Mouse (Mus musculus): Measurements from ENCODE around the gene Ablim1. TPM values are rescaled to one million over a fixed set of nuclear protein-coding genes. Genes with fewer than 3 reads are reported as not detected.

Gene Ablim1
- polyA plus RNA-seq, 2 experiments: 3.0 to 4.7 TPM

DNA sequence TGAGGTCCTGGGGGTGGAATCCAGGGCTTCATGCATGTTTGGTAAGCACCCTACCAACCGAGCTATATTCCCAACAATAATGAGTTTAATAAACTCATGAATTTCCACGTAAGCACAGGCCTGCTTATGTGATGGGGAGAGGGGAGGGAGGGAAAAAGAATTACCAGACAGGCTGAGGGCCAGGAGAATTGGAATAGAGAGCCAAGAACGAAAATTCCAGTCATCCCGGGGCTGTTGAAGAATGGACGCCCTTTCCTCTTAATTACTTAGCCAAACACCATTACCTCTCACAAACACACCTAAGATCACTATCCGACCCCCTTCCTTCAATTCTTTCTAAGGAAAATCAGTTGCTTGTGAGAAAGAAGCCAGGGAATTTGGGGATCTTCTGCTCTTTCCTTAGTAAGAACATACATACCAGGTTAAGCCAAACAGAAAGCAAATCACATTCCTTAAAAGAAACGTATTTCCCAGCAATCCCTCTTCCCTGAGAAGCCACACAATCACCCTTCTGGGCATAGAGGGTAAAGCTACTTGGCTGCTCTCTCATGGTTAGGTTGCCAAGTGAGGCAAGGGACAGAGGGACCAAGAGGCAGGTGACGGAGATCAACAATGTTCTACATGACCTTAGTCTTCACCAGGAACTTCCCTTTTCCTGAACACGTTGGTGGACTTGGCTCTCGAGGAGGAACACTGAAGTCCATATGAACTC, 48.2 kb downstream of the Ablim1 start:
- no peak for ATAC-seq (ENCODE audit: insufficient read depth)
- no peak overlapping the region for H3K4me2 ChIP-seq (ENCODE audit: low read depth)
- H3K27me3 ChIP-seq (ENCODE audit: control insufficient read depth, insufficient read depth, low read length): no peaks in the 10 kb centered on the region
- no peak overlapping the region for H3K27ac ChIP-seq
- H3K9me3 ChIP-seq (ENCODE audit: control insufficient read depth, low read length): no peaks in the 10 kb centered on the region
- DNase-seq (ENCODE audit: low read depth in 3 of 3, low spot score in 3 of 3): no peak
- TF ChIP-seq CTCF (IDR thresholded peaks at IDR 0.05; ENCODE audit: low read depth): no peak
- no peak for TF ChIP-seq EP300 (IDR thresholded peaks at IDR 0.05; ENCODE audit: low read depth)
- peaks cover 0 to 9% of the 10 kb centered on the region in 2 experiments; a peak in 2 of 4 replicates for H3K4me1 ChIP-seq (replicated peaks; ENCODE audit: control insufficient read depth in 2 of 2, insufficient read depth in 2 of 2, low read length in 1 of 2)
- H3K4me3 ChIP-seq (ENCODE audit: insufficient read depth in 1 of 2, low read depth in 2 of 2, low read length in 2 of 2): no peak overlapping the region
- 49% methylated on average over 10 of the region's 10 CpGs for WGBS (ENCODE audit: insufficient replicate concordance)
- no peak overlapping the region for H3K9ac ChIP-seq (replicated peaks)
- no peaks in the 10 kb centered on the region for H3K36me3 ChIP-seq (replicated peaks; ENCODE audit: control insufficient read depth, insufficient read depth, low read depth)

DNA sequence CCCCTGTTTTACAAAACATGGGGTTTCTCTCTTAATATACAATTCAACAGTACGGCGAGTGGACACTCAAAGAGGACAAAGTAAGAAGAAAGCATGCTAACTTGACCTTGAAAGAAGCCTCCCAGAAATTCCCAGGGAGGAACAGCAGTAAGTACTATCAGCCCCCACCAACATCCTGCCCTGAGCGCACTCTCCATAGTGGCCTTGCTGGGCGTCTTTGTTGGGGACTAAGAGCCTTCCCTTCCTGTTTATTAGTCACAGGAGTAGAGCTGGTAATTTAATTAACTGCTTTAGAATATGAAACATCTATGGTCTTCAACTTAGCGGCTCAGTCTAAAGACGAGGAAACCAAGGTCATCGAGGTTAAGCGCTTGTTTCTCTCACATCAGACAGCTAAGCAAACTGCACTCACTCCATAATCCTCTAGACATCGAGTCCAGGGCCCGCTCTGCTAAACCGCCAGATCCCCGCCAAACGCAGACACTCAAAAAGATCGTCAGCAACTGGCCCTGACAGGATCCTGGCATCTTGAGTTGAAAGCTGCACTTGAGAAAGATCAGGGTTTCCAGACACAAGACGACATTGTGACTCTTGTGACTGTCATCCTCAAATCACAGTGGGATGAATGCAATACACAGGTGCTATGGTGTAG, 50.3 kb downstream of the Ablim1 start:
- no peak for TF ChIP-seq CTCF (IDR thresholded peaks at IDR 0.05; ENCODE audit: low read depth)
- no peak for TF ChIP-seq EP300 (IDR thresholded peaks at IDR 0.05; ENCODE audit: low read depth)
- Histone ChIP-seq H3K4me3 (ENCODE audit: insufficient read depth in 1 of 2, low read depth in 2 of 2, low read length in 2 of 2) (no peak overlapping the region), H3K9ac (replicated peaks) (no peak overlapping the region), H3K27ac (no peak overlapping the region), H3K27me3 (ENCODE audit: control insufficient read depth, insufficient read depth, low read length) (no peaks in the 10 kb centered on the region), H3K36me3 (replicated peaks; ENCODE audit: control insufficient read depth, insufficient read depth, low read depth) (no peaks in the 10 kb centered on the region), H3K4me2 (ENCODE audit: low read depth) (no peak overlapping the region), H3K4me1 (replicated peaks; ENCODE audit: control insufficient read depth in 2 of 2, insufficient read depth in 2 of 2, low read length in 1 of 2) (peaks cover 0 to 6% of the 10 kb centered on the region in 2 experiments; a peak in 2 of 4 replicates), H3K9me3 (ENCODE audit: control insufficient read depth, low read length) (no peaks in the 10 kb centered on the region)
- ATAC-seq (ENCODE audit: insufficient read depth): no peak
- WGBS (ENCODE audit: insufficient replicate concordance): 54% methylated on average over 15 of the region's 15 CpGs
- no peak for DNase-seq (ENCODE audit: low read depth in 3 of 3, low spot score in 3 of 3)

DNA sequence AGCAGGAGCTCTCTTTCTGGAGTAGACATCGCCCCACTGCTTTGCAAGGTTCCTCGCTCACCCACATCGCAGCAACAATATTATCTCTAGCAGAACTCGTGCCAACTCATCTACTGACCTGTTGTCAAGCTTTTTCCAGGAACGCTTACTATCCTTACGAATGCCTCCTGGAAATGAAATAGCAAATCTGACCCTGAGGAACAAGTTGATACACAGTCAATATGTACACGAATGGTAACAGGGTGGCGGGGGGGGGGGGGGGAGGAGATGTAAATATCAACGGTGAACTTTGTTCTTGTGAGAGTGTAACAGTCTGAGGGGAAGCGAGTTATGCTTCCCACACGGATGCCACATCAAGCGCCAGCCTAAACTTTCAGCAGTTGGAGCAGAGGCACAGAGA, 56.9 kb downstream of the Ablim1 start:
- Histone ChIP-seq H3K27ac (no peak overlapping the region), H3K36me3 (replicated peaks; ENCODE audit: control insufficient read depth, insufficient read depth, low read depth) (no peaks in the 10 kb centered on the region), H3K27me3 (ENCODE audit: control insufficient read depth, insufficient read depth, low read length) (no peaks in the 10 kb centered on the region), H3K4me1 (replicated peaks; ENCODE audit: control insufficient read depth in 2 of 2, insufficient read depth in 2 of 2, low read length in 1 of 2) (peaks cover 0 to 13% of the 10 kb centered on the region in 2 experiments; a peak in 2 of 4 replicates), H3K4me3 (ENCODE audit: insufficient read depth in 1 of 2, low read depth in 2 of 2, low read length in 2 of 2) (no peak overlapping the region), H3K4me2 (ENCODE audit: low read depth) (peak overlapping the region; percentile 14; the same call in 1 of the 2 replicates), H3K9ac (replicated peaks) (no peak overlapping the region), H3K9me3 (ENCODE audit: control insufficient read depth, low read length) (no peaks in the 10 kb centered on the region)
- TF ChIP-seq EP300 (IDR thresholded peaks at IDR 0.05; ENCODE audit: low read depth) (no peak), CTCF (IDR thresholded peaks at IDR 0.05; ENCODE audit: low read depth) (no peak)
- WGBS (ENCODE audit: insufficient replicate concordance): 69% methylated on average over 12 of the region's 12 CpGs
- ATAC-seq (ENCODE audit: insufficient read depth): no peak
- DNase-seq (ENCODE audit: low read depth in 3 of 3, low spot score in 3 of 3): no peak

DNA sequence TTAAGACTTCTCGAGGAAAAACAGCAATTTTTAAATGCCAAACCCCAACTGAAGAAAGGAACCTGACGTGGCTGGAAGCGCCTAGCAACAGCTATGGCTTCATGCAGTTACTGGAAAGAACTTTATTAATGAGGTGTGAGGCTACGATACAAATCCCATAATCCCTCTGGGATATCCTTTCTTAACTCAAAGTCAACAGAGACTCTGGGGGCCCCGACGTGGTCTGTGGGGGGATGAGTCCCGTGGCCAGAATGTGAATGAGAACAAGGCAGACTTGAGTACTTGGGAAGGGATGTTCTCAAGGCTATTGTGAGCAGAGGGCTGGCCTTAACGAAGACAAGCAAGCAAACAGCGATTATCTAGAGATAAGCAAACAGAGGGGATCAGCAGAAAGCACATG, 58.1 kb downstream of the Ablim1 start:
- no peak overlapping the region for H3K9ac ChIP-seq (replicated peaks)
- H3K36me3 ChIP-seq (replicated peaks; ENCODE audit: control insufficient read depth, insufficient read depth, low read depth): no peaks in the 10 kb centered on the region
- no peak overlapping the region for H3K4me2 ChIP-seq (ENCODE audit: low read depth)
- WGBS (ENCODE audit: insufficient replicate concordance): 49% methylated on average over 9 of the region's 9 CpGs
- H3K4me3 ChIP-seq (ENCODE audit: insufficient read depth in 1 of 2, low read depth in 2 of 2, low read length in 2 of 2): no peak overlapping the region
- no peaks in the 10 kb centered on the region for H3K9me3 ChIP-seq (ENCODE audit: control insufficient read depth, low read length)
- peaks cover 0 to 15% of the 10 kb centered on the region in 2 experiments; a peak in 2 of 4 replicates for H3K4me1 ChIP-seq (replicated peaks; ENCODE audit: control insufficient read depth in 2 of 2, insufficient read depth in 2 of 2, low read length in 1 of 2)
- no peak overlapping the region for H3K27ac ChIP-seq
- DNase-seq (ENCODE audit: low read depth in 3 of 3, low spot score in 3 of 3): no peak
- H3K27me3 ChIP-seq (ENCODE audit: control insufficient read depth, insufficient read depth, low read length): no peaks in the 10 kb centered on the region
- no peak for ATAC-seq (ENCODE audit: insufficient read depth)
- no peak for TF ChIP-seq CTCF (IDR thresholded peaks at IDR 0.05; ENCODE audit: low read depth)
- no peak for TF ChIP-seq EP300 (IDR thresholded peaks at IDR 0.05; ENCODE audit: low read depth)

DNA sequence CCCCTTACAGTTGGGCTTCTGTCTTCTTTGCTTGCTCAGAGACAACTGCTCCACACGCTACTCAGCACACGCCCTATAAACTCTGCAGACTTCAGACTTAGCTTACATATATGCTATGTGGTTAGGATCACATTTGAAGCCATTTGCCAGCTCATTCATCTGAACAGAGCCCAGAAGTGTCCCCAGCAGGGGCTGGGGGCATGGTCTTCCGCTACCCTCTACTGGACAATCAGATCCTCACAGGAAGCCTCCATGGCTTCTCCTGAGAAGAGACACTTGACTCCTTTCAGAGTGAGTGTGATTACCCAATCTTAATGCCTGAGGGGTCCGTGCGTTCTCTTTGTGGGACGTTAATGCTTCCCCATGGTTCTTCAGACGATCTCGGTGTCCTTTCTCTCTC, 59.6 kb downstream of the Ablim1 start:
- no peak for DNase-seq (ENCODE audit: low read depth in 3 of 3, low spot score in 3 of 3)
- Histone ChIP-seq H3K4me1 (replicated peaks; ENCODE audit: control insufficient read depth in 2 of 2, insufficient read depth in 2 of 2, low read length in 1 of 2) (peaks cover 0 to 15% of the 10 kb centered on the region in 2 experiments; a peak in 2 of 4 replicates), H3K9me3 (ENCODE audit: control insufficient read depth, low read length) (no peaks in the 10 kb centered on the region), H3K4me2 (ENCODE audit: low read depth) (no peak overlapping the region), H3K4me3 (ENCODE audit: insufficient read depth in 1 of 2, low read depth in 2 of 2, low read length in 2 of 2) (no peak overlapping the region), H3K27me3 (ENCODE audit: control insufficient read depth, insufficient read depth, low read length) (no peaks in the 10 kb centered on the region), H3K27ac (no peak overlapping the region), H3K9ac (replicated peaks) (no peak overlapping the region), H3K36me3 (replicated peaks; ENCODE audit: control insufficient read depth, insufficient read depth, low read depth) (no peaks in the 10 kb centered on the region)
- TF ChIP-seq EP300 (IDR thresholded peaks at IDR 0.05; ENCODE audit: low read depth) (no peak), CTCF (IDR thresholded peaks at IDR 0.05; ENCODE audit: low read depth) (peak; percentile 38; the same call in 1 of the 2 replicates)
- ATAC-seq (ENCODE audit: insufficient read depth): no peak
- WGBS (ENCODE audit: insufficient replicate concordance): 70% methylated on average over 8 of the region's 8 CpGs
